Mouse (Mus musculus): ENCODE data around the gene Mmab. TPM values are rescaled to one million over a fixed set of nuclear protein-coding genes. Genes with fewer than 3 reads are reported as not detected.
A peak's percentile ranks its signal among the peaks of the same experiment; 100 is the strongest.

Mmab gene
- polyA plus RNA-seq, 1 experiment from 2014 or later: 35.8 TPM

- Histone ChIP-seq H3K4me3 (ENCODE audit: low read length) (peak overlapping the region; percentile 37), H3K9me3 (ENCODE audit: low read length) (no peaks in the 10 kb centered on the region), H3K4me2 (replicated peaks; ENCODE audit: low read depth, low read length) (peak overlapping the region; percentile 63), H3K9ac (replicated peaks; ENCODE audit: low read length) (peak overlapping the region; percentile 53), H3K36me3 (ENCODE audit: insufficient read depth, low read length) (no peaks in the 10 kb centered on the region), H3K27me3 (ENCODE audit: insufficient read depth, low read length) (no peaks in the 10 kb centered on the region), H3K27ac (ENCODE audit: low read length) (peak overlapping the region; percentile 82), H3K4me1 (ENCODE audit: insufficient read depth, low read length) (peaks cover 35% of the 10 kb centered on the region)
- peak; percentile 85 for ATAC-seq (ENCODE audit: low FRiP score, low TSS enrichment)
- WGBS: under 1% methylated on average over 13 of the region's 13 CpGs
Observed at GRCm38 (mm10) chr5:114467430-114467829, 23.6 kb upstream of the Mmab start.

GRCm38 (mm10) chr5:114467019-114467418 is 23.2 kb upstream of the Mmab start:
- WGBS: 4% methylated on average over 11 of the region's 11 CpGs
- H3K36me3 ChIP-seq (ENCODE audit: insufficient read depth, low read length): no peaks in the 10 kb centered on the region
- no peaks in the 10 kb centered on the region for H3K9me3 ChIP-seq (ENCODE audit: low read length)
- peaks cover 35% of the 10 kb centered on the region for H3K4me1 ChIP-seq (ENCODE audit: insufficient read depth, low read length)
- peak; percentile 47; the same call in 1 of the 2 replicates for ATAC-seq (ENCODE audit: low FRiP score, low TSS enrichment)
- H3K27me3 ChIP-seq (ENCODE audit: insufficient read depth, low read length): no peaks in the 10 kb centered on the region
- H3K9ac ChIP-seq (replicated peaks; ENCODE audit: low read length): peak overlapping the region; percentile 53
- peak overlapping the region; percentile 66 for H3K27ac ChIP-seq (ENCODE audit: low read length)
- H3K4me3 ChIP-seq (ENCODE audit: low read length): peak overlapping the region; percentile 37
- H3K4me2 ChIP-seq (replicated peaks; ENCODE audit: low read depth, low read length): peak overlapping the region; percentile 63

GRCm38 (mm10) chr5:114465641-114466040 is 21.8 kb upstream of the Mmab start:
- WGBS: 65% methylated on average over 7 of the region's 7 CpGs
- ATAC-seq (ENCODE audit: low FRiP score, low TSS enrichment): no peak
- H3K4me1 ChIP-seq (ENCODE audit: insufficient read depth, low read length): peaks cover 41% of the 10 kb centered on the region
- H3K27ac ChIP-seq (ENCODE audit: low read length): no peak overlapping the region
- no peak overlapping the region for H3K4me3 ChIP-seq (ENCODE audit: low read length)
- H3K9ac ChIP-seq (replicated peaks; ENCODE audit: low read length): no peak overlapping the region
- no peaks in the 10 kb centered on the region for H3K9me3 ChIP-seq (ENCODE audit: low read length)
- H3K4me2 ChIP-seq (replicated peaks; ENCODE audit: low read depth, low read length): no peak overlapping the region
- no peaks in the 10 kb centered on the region for H3K27me3 ChIP-seq (ENCODE audit: insufficient read depth, low read length)
- no peaks in the 10 kb centered on the region for H3K36me3 ChIP-seq (ENCODE audit: insufficient read depth, low read length)

GRCm38 (mm10) chr5:114464561-114464960 is 20.7 kb upstream of the Mmab start:
- no peaks in the 10 kb centered on the region for H3K36me3 ChIP-seq (ENCODE audit: insufficient read depth, low read length)
- no peak overlapping the region; the same call in 1 of the 2 replicates for H3K9ac ChIP-seq (replicated peaks; ENCODE audit: low read length)
- peaks cover 49% of the 10 kb centered on the region for H3K4me1 ChIP-seq (ENCODE audit: insufficient read depth, low read length)
- H3K4me2 ChIP-seq (replicated peaks; ENCODE audit: low read depth, low read length): no peak overlapping the region
- no peak overlapping the region for H3K27ac ChIP-seq (ENCODE audit: low read length)
- no peak overlapping the region for H3K4me3 ChIP-seq (ENCODE audit: low read length)
- no peaks in the 10 kb centered on the region for H3K9me3 ChIP-seq (ENCODE audit: low read length)
- ATAC-seq (ENCODE audit: low FRiP score, low TSS enrichment): no peak
- H3K27me3 ChIP-seq (ENCODE audit: insufficient read depth, low read length): no peaks in the 10 kb centered on the region
- WGBS: 84% methylated on average over 2 of the region's 2 CpGs

GRCm38 (mm10) chr5:114462067-114463040 is 18.5 kb upstream of the Mmab start:
- no peak for ATAC-seq (ENCODE audit: low FRiP score, low TSS enrichment)
- Histone ChIP-seq H3K4me1 (ENCODE audit: insufficient read depth, low read length) (peaks cover 42% of the 10 kb centered on the region), H3K27me3 (ENCODE audit: insufficient read depth, low read length) (no peaks in the 10 kb centered on the region), H3K4me2 (replicated peaks; ENCODE audit: low read depth, low read length) (no peak overlapping the region), H3K27ac (ENCODE audit: low read length) (no peak overlapping the region), H3K9me3 (ENCODE audit: low read length) (no peaks in the 10 kb centered on the region), H3K4me3 (ENCODE audit: low read length) (no peak overlapping the region), H3K36me3 (ENCODE audit: insufficient read depth, low read length) (no peaks in the 10 kb centered on the region), H3K9ac (replicated peaks; ENCODE audit: low read length) (no peak overlapping the region)
- 83% methylated on average over 24 of the region's 24 CpGs for WGBS

- ATAC-seq (ENCODE audit: low FRiP score, low TSS enrichment): 0 out of 2 replicates have a peak, but pooled peaks have one; percentile 24
- Histone ChIP-seq H3K4me1 (ENCODE audit: insufficient read depth, low read length) (peaks cover 31% of the 10 kb centered on the region), H3K9me3 (ENCODE audit: low read length) (no peaks in the 10 kb centered on the region), H3K4me3 (ENCODE audit: low read length) (no peak overlapping the region), H3K4me2 (replicated peaks; ENCODE audit: low read depth, low read length) (no peak overlapping the region), H3K27ac (ENCODE audit: low read length) (peak overlapping the region; percentile 32), H3K27me3 (ENCODE audit: insufficient read depth, low read length) (no peaks in the 10 kb centered on the region), H3K9ac (replicated peaks; ENCODE audit: low read length) (no peak overlapping the region), H3K36me3 (ENCODE audit: insufficient read depth, low read length) (no peaks in the 10 kb centered on the region)
- whole genome bisulfite sequencing: 7% methylated on average over 7 of the region's 7 CpGs
Observed at GRCm38 (mm10) chr5:114461238-114461637, 17.4 kb upstream of the Mmab start.

- H3K36me3 ChIP-seq (ENCODE audit: insufficient read depth, low read length): peaks cover 6% of the 10 kb centered on the region
- peaks cover 15% of the 10 kb centered on the region for H3K4me1 ChIP-seq (ENCODE audit: insufficient read depth, low read length)
- WGBS: 61% methylated on average over 16 of the region's 16 CpGs
- H3K27me3 ChIP-seq (ENCODE audit: insufficient read depth, low read length): no peaks in the 10 kb centered on the region
- H3K27ac ChIP-seq (ENCODE audit: low read length): no peak overlapping the region
- H3K4me2 ChIP-seq (replicated peaks; ENCODE audit: low read depth, low read length): no peak overlapping the region
- no peaks in the 10 kb centered on the region for H3K9me3 ChIP-seq (ENCODE audit: low read length)
- no peak for ATAC-seq (ENCODE audit: low FRiP score, low TSS enrichment)
- H3K4me3 ChIP-seq (ENCODE audit: low read length): no peak overlapping the region
- H3K9ac ChIP-seq (replicated peaks; ENCODE audit: low read length): no peak overlapping the region
Observed at GRCm38 (mm10) chr5:114456995-114457605, 13.2 kb upstream of the Mmab start.

- whole genome bisulfite sequencing: 45% methylated on average over 9 of the region's 9 CpGs
- no peak overlapping the region for H3K9ac ChIP-seq (replicated peaks; ENCODE audit: low read length)
- peak; percentile 52; the same call in 1 of the 2 replicates for ATAC-seq (ENCODE audit: low FRiP score, low TSS enrichment)
Observed at GRCm38 (mm10) chr5:114456287-114456686, 12.4 kb upstream of the Mmab start.

GRCm38 (mm10) chr5:114449011-114449410 is 5.2 kb upstream of the Mmab start:
- Histone ChIP-seq H3K9me3 (ENCODE audit: low read length) (no peaks in the 10 kb centered on the region), H3K36me3 (ENCODE audit: insufficient read depth, low read length) (peaks cover 24% of the 10 kb centered on the region), H3K9ac (replicated peaks; ENCODE audit: low read length) (no peak overlapping the region), H3K27me3 (ENCODE audit: insufficient read depth, low read length) (no peaks in the 10 kb centered on the region), H3K27ac (ENCODE audit: low read length) (no peak overlapping the region), H3K4me3 (ENCODE audit: low read length) (no peak overlapping the region), H3K4me1 (ENCODE audit: insufficient read depth, low read length) (peaks cover 7% of the 10 kb centered on the region), H3K4me2 (replicated peaks; ENCODE audit: low read depth, low read length) (no peak overlapping the region)
- 85% methylated on average over 4 of the region's 4 CpGs for WGBS
- no peak for ATAC-seq (ENCODE audit: low FRiP score, low TSS enrichment)

More at GRCm38 (mm10) chr5:114456287-114456686, 12.4 kb upstream of the Mmab start:
- Histone ChIP-seq H3K27me3 (ENCODE audit: insufficient read depth, low read length) (no peaks in the 10 kb centered on the region), H3K27ac (ENCODE audit: low read length) (no peak overlapping the region), H3K36me3 (ENCODE audit: insufficient read depth, low read length) (peaks cover 10% of the 10 kb centered on the region), H3K4me1 (ENCODE audit: insufficient read depth, low read length) (peaks cover 11% of the 10 kb centered on the region), H3K4me3 (ENCODE audit: low read length) (no peak overlapping the region), H3K9me3 (ENCODE audit: low read length) (no peaks in the 10 kb centered on the region), H3K4me2 (replicated peaks; ENCODE audit: low read depth, low read length) (no peak overlapping the region)

GRCm38 (mm10) chr5:114444368-114444692 is 470 bp upstream of the Mmab start:
- Histone ChIP-seq H3K4me3 (ENCODE audit: low read length) (peak overlapping the region; percentile 96), H3K27ac (ENCODE audit: low read length) (no peak overlapping the region), H3K27me3 (ENCODE audit: insufficient read depth, low read length) (no peaks in the 10 kb centered on the region), H3K9ac (replicated peaks; ENCODE audit: low read length) (peak overlapping the region; percentile 88), H3K36me3 (ENCODE audit: insufficient read depth, low read length) (peaks cover 17% of the 10 kb centered on the region; the same call in 1 of the 2 replicates), H3K9me3 (ENCODE audit: low read length) (no peaks in the 10 kb centered on the region), H3K4me1 (ENCODE audit: insufficient read depth, low read length) (peaks cover 14% of the 10 kb centered on the region), H3K4me2 (replicated peaks; ENCODE audit: low read depth, low read length) (peak overlapping the region; percentile 89)
- under 1% methylated on average over 21 of the region's 21 CpGs for WGBS
- no peak for ATAC-seq (ENCODE audit: low FRiP score, low TSS enrichment)

All from kidney, embryonic 16.5 days (tissue).